Mouse (Mus musculus) cerebellum, adult 18-20 months (tissue): ENCODE data around the gene Lct.
"Not testable (repeated sequence)": the region's sequence is repeated elsewhere in the genome, so short reads cannot be mapped to it uniquely, and the experiment has no call there.

Experiments
- DNase-seq, 2 experiments: peaks; one replicate each; pipeline ENCODE4 v3.0.0; 2021

Gene Lct

DNA sequence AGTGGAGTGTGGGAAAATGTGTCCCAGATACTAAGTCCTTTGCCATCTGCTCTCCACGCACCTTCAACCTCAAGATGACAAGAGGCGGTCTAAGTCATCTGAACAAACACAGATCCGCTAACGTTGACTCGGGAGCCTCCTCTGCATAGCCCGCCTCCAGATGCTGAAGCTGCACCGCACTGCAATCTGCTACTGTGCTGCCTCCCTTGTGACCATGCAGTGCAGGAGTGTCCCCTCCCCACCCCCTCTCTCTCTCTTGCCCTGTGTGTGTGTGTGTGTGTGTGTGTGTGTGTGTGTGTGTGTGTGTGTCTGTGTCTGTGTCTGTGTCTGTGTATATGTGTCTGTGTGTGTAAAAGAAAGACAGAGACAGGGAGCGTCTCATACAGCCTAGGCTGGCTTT lies 32.8 kb downstream of the Lct start:
- no peak for DNase-seq

GRCm38 (mm10) chr1:128293524-128293923 lies 34.6 kb downstream of the Lct start:
- peak; percentile 70 to 74 for DNase-seq

- DNase-seq, result no peak
These were observed 37.8 kb downstream of the Lct start for GRCm38 (mm10) chr1:128290295-128290694.

DNA sequence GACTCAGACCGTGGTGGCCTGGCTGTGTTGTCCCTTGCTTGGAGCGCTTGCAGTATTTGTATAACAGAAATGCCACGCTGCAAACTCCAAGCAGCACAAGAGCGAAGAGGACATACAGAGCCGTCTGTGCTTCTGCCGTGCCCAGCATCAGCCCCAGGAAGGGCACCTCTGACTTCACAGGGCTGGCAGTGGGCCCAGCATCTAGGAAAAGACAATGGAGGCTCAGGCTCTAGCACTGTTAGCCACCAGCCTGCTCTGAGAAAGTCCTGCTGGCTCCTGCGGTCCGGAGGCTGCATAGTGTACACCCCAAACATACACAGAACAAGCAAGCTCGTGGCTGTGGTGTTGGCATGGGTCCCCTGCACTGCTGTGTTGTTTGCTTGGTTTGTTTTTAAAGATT lies 43.0 kb downstream of the Lct start:
- no peak for DNase-seq

GRCm38 (mm10) chr1:128284157-128284690 lies 43.9 kb downstream of the Lct start:
- no peak for DNase-seq

GRCm38 (mm10) chr1:128282924-128283323 lies 45.2 kb downstream of the Lct start:
- no peak for DNase-seq

DNA sequence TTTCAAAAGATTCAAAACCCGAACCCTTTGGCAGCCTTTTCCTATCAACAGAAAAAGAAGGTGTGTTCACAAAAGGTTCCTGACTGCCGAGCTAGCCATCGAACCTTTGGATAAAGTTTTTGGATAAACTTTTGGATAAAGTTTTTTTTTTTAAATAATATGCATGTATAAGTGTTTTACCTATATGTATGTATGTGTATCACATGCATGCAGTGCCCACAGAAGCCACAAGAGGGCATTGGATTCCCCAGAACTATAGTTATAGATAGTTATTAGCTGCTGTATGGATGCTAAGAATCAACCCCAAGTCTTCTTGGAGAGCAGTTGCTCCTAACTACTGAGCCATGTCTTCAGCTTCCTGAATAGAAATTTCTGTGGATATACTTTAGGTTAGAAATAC lies 46.4 kb downstream of the Lct start:
- DNase-seq, result no peak

DNA sequence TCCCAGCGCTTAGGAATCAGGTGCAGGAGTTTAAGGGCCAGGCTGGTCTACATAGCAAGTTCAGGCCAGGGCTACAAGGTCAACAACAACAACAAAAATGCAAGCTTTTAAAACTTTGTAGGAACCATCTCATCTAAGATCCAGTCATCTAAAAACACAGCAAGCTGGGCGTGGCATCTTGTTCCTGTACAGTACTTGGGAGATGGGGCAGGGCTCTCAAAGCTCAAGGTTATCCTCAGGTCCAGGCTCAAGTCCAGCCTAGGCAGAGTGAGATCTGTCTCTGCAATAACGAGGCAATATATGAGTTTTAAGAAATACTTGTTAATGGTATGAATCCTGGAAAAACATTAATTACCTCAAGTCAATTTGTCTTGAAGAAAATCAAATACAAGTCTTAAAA lies 49.6 kb downstream of the Lct start:
- DNase-seq, result no peak

DNA sequence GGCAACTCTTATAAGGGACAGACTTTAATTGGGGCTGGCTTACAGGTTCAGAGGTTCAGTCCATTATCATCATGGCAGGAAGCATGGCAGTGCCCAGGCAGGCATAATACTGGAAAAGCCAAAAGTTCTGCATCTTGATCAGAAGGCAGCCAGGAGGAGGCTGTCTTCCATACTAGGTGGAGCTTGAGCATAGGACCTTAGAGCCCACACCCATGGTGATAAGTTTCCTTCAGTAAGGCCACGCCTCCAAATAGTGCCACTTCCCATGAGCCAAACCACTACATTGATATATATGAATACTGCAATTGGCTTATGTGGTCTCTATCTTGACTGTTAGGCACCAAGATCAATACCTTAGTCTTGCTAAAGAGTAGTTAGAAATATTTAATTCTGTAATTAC lies 52.2 kb downstream of the Lct start:
- no peak for DNase-seq

DNA sequence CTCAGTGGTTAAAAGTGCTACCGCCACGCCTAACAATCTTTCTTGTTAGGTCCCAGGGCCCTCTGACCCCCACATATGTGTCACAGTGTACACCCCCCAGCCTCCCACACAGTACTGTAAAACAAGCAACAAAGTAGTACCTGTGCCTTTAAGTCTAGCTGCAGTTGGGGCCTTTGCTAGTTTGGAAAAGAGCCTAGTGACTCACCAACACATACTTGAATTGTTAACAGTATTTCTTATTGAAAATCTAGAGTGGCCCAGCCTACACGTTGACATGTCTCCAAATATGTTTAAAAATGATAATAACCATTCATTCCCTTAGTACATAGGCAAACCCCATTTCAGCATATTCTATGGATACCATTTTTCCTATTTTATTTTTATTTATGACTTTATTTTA lies 57.4 kb downstream of the Lct start:
- no peak for DNase-seq

DNA sequence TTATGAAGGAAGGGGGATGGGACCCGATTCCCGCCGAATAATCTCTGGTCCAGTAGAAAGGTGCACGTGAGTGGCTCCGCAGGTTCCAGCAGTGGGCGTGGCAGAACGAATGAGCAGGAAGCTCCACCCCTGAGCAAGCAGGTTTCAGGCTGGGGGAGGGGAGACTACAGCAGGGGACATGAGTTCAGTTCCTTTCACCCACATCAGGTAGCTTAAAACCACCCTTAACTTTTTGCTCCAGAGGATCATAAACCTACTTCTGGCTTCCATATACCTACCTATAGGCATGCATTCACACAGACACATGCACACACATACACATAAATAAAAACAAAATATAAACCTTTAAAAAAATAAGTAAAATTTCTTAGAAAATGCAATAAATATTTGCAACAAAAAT lies 61.1 kb downstream of the Lct start:
- not testable (repeated sequence) for DNase-seq

DNA sequence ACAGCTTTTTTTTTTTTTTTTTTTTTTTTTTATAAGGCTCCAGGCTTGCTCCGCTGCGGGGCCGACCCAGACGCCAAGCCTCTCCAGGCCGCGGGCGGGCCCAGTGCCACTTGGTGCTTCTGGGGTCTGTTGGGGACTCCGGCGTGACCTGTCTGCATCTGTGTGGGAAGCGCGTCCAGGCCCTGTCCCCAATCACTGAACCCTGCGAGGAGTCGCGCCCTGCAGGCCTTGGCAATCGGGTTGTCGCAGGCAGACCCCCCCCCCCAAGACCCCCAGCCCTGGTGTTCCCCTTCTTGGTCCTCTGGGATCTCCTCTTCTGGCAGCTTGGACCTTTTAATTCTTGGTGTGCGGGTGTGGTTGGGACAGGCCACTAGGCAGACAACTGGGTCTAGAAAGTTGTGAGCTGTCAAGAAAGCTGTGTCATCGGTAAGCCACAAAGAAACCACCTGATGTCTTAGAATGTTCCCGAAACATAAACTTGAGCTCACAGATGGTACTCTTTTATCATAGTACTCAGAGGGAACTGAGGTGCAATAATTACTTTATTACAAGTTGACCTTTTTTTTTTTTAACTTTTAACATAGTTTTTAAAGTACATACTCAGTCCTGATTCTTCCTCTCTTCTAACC lies 83.3 kb downstream of the Lct start:
- DNase-seq, result peak; percentile 30 to 58

DNA sequence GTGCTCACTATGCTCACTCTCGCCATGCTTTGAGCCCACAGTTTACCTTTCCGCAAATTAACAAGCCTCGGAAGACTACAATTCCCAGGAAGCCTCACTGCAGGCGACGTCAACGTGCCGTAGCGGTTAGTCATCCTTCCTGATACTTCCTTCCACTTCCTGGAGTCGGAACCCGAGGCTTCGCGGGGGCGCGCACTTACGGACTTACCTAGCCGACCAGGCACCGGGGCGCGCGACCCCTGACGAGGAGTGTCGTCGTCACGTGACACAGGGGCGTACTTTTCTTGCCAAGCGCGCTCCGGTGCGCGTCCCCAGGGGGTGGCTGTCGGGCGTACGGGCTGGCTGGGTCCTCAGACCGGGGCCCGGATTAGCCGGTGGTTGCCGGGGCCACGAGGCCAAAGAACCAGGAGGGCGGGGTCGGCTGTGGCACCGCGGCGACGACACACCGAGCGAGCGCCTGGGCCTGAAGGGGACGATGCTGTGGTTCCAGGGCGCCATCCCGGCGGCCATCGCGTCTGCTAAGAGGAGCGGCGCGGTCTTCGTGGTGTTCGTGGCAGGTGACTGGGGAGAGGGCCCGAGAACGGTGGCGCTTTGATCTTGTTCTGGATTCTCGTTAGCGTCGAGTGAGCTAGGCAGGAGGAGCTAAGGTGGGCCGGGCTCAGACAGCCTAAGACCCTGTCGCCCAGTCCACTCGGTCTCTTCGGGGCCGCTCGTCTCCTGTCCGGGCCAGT lies 84.0 kb downstream of the Lct start:
- DNase-seq, result peak; percentile 95 to 97

DNA sequence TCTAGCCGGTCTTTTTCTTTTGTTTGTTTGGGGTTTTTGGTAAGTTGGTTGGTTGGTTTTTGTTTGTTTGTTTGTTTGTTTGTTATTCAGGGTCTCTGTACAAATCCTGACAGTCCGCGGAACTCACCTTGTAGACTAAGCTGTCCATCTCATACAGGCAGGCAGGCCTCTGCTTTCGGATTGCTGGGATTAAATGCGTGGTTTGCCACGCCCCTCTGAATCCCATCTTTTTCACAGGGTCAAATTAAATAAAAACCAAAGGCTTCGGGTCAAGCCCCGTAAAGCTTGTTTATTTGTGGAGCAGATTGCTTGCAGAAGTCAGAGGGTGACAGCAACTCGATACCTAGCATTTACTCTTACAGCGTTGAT lies 84.5 kb downstream of the Lct start, which contains the start of gene Ubxn4:
Gene Ubxn4, plus strand, starts transcription at position 338 of the 369 bp plus-strand sequence.
- DNase-seq, result no peak

DNA sequence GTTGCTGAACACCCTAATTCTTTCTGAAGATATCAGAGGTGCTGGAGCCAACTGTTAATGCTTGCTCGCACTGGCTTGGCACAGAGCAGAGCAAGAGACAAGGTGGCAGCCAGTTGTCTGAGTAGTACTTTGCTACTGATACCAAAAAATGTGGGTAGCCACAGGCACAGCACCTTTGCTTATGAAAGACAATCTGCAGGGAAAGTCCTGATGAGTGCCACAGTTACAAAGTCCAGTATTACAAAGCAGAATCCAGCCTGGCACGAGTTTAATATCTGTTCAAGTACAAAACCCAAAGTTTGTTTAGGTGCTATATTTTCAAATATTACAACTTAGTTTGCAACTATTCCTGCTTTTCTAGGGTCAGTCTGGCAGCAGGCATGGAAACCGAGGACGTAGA lies 92.9 kb downstream of the Lct start:
- DNase-seq, result no peak
